Mouse (Mus musculus): Measurements from ENCODE around the gene Sec24b.

DNA sequence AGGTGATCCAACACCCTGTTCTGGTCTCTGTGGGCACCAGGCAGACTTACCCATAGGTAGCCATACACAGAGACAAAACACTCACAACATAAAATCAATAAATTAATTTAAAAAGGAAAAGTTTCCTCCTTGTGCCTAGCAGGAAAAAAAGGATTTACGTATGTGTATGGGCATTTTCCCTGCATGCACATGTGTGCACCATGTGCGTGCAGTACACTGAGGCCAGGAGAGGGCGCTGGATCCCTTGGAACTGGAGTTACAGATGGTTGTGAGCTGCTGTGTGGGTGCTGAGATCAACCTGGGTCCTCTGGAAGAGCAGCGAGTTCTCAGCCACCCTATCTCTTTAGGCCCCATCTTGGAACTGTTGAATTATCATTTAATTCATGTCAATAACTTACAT lies 76.0 kb downstream of the Sec24b start:
- peak; percentile 45 for TF ChIP-seq CTCF (IDR thresholded peaks at IDR 0.05; ENCODE audit: low read depth)
- no peak for TF ChIP-seq EP300 (optimal IDR thresholded peaks at IDR 0.05)

Measured in stomach, postnatal 0 days (tissue).